Mouse (Mus musculus): ENCODE results near the gene Gon7.

Gon7 gene

GRCm38 (mm10) chr12:102757689-102758402 is at the start of gene Gon7, which contains the start of the genes Gm28051 and Ubr7:
Gene Gon7, minus strand, starts transcription at chr12:102757803.
Gene Gm28051, minus strand, starts transcription at chr12:102757765.
Gene Ubr7, plus strand, starts transcription at chr12:102757967.
- DNase-seq, result peak; percentile 96

GRCm38 (mm10) chr12:102799528-102799927 is 41.9 kb upstream of the Gon7 start:
- DNase-seq, result no peak

GRCm38 (mm10) chr12:102787927-102788326 is 30.3 kb upstream of the Gon7 start:
- peak; percentile 74 for DNase-seq

GRCm38 (mm10) chr12:102785593-102785985 is 28.0 kb upstream of the Gon7 start:
- no peak for DNase-seq

GRCm38 (mm10) chr12:102784899-102785592 is 27.4 kb upstream of the Gon7 start:
- no peak for DNase-seq

- DNase-seq, result peak; percentile 45
These were observed 25.2 kb upstream of the Gon7 start for GRCm38 (mm10) chr12:102782841-102783240.

GRCm38 (mm10) chr12:102779452-102779851 is 21.8 kb upstream of the Gon7 start:
- no peak for DNase-seq

GRCm38 (mm10) chr12:102778151-102778550 is 20.5 kb upstream of the Gon7 start:
- DNase-seq, result no peak

- no peak for DNase-seq
These were observed 18.4 kb upstream of the Gon7 start for GRCm38 (mm10) chr12:102776035-102776434.

GRCm38 (mm10) chr12:102772676-102773075 is 15.1 kb upstream of the Gon7 start:
- DNase-seq, result no peak

- no peak for DNase-seq
These were observed 14.0 kb upstream of the Gon7 start for GRCm38 (mm10) chr12:102771601-102772000.

GRCm38 (mm10) chr12:102769000-102769399 is 11.4 kb upstream of the Gon7 start:
- peak; percentile 55 for DNase-seq

GRCm38 (mm10) chr12:102763696-102764095 is 6.1 kb upstream of the Gon7 start:
- no peak for DNase-seq

- no peak for DNase-seq
These were observed 4.1 kb upstream of the Gon7 start for GRCm38 (mm10) chr12:102761668-102762067.

- DNase-seq, result no peak
These were observed 1.3 kb upstream of the Gon7 start for GRCm38 (mm10) chr12:102758936-102759335.

GRCm38 (mm10) chr12:102758403-102758756 is 777 bp upstream of the Gon7 start, which contains the start of gene Gm20604:
Gene Gm20604, minus strand, starts transcription at chr12:102758672.
- DNase-seq, result no peak

GRCm38 (mm10) chr12:102757055-102757688 is 431 bp downstream of the Gon7 start:
- no peak for DNase-seq

GRCm38 (mm10) chr12:102756304-102756703 is 1.3 kb downstream of the Gon7 start:
- DNase-seq, result peak; percentile 54

- no peak for DNase-seq
These were observed 9.3 kb downstream of the Gon7 start for GRCm38 (mm10) chr12:102748256-102748655.

- DNase-seq, result no peak
These were observed 12.8 kb downstream of the Gon7 start for GRCm38 (mm10) chr12:102744839-102745238.

GRCm38 (mm10) chr12:102743589-102744574 is 13.7 kb downstream of the Gon7 start, which contains the start of the genes Moap1 and Tmem251:
Gene Moap1, minus strand, starts transcription at chr12:102743661.
Gene Tmem251, plus strand, starts transcription at chr12:102743762.
- DNase-seq, result peak; percentile 89

GRCm38 (mm10) chr12:102743036-102743588 is 14.5 kb downstream of the Gon7 start:
- DNase-seq, result no peak
